Mouse (Mus musculus): ENCODE measurements around the gene Fut7.
A peak's percentile ranks its signal among the peaks of the same experiment; 100 is the strongest.
"Not testable (repeated sequence)": the region's sequence is repeated elsewhere in the genome, so short reads cannot be mapped to it uniquely, and the experiment has no call there.

The Fut7 gene

DNA sequence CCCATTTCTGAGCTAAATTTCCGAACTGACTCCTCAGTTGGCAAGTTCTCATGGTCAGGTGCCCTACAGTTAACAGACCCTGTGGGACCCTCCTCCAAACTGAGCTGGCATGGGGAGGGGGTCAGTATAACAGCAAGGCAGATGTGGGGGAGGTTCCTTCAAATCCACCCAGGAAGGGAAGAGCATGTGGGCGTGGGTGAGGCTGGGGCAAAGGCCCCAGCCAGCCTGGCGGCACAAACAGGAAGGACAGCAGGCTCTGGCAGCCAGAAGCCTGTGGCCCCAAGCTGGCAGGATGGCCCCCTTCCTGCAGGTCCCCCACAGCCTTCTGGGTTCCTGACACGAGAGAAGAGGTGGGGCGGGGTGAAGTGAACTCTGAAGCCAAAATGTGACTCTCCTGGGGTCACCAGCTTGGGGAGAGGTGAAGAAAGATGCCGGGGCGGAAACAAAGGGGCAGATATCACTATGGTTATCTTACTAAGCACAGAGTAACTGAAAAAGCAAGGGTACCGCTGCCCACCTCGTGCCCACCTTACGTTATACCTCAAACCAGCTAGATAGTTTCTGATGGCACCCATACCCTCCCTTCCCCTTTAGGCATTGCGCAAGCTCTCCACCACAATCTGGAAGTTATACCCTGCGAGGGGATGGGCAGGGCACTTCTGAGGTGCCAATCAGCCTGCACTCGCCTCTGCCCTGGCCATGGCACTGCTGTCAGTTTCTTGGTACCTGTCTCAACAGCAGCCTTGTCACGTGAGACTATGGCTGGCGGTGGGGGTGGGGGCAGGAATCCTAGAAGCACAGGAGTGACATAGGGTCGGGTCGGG lies at the start of gene Fut7:
Fut7 (plus strand) TSS at position 681 of the 824 bp plus-strand sequence.
- no peak for DNase-seq (ENCODE audit: low spot score)

DNA sequence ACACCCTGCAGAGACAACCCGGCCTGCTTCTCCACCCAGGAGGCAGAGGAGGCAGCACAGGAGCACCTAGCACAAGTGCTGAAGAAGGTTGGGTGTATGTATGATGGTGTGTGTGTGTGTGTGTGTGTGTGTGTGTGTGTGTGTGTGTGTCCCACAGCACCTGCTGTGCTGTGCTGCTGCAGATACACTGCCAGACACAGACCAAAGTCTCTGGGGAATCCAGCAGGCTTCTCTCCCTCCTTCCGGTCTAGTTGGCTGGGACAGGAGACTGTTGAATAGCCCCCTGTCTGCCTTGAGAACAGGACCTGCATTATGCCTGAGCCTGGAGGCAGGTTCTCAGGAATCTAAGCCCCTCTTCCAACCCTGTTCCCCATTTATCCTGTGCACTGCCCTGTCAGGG lies 49.6 kb upstream of the Fut7 start:
- no peak for DNase-seq (ENCODE audit: low spot score)

DNA sequence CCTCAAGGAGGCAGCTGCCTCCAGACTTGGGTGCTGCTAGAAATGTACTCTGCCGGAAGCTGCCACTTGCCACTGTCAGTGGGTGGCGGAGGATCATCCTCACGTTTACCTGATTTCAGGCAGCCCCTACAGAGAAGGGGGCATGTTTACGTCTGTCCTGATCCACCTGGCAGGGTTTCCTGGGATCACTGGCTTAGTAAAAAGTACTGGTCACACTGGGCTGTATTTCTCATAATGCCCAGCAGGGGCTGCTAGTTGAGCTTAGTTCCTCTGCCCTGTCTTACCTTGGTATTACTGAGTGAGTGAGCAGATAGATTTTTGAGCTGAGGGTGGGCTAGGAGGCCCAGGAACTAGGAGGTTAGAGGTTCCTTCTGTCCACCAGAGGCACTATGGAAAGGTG lies 46.5 kb upstream of the Fut7 start:
- peak; percentile 72 for DNase-seq (ENCODE audit: low spot score)

DNA sequence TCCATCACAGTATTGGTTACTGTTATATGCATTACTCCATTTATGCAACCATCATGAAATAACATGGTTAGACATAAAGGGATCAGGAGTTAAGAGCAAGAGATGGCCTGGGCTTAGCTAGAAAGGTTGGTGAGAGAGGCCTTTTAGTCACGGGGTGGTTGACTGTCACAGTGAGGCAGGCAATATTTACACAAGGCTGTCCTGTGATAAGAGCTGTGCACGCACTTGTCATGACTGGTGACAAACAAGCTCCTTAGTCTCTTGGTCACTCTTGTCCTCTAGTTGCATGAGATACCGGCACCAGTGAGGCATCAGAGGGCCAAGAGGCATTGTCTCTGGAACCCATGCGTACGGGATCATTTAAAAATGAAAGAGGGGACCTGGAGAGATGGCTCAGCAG lies 38.6 kb upstream of the Fut7 start:
- DNase-seq (ENCODE audit: low spot score) = no peak

DNA sequence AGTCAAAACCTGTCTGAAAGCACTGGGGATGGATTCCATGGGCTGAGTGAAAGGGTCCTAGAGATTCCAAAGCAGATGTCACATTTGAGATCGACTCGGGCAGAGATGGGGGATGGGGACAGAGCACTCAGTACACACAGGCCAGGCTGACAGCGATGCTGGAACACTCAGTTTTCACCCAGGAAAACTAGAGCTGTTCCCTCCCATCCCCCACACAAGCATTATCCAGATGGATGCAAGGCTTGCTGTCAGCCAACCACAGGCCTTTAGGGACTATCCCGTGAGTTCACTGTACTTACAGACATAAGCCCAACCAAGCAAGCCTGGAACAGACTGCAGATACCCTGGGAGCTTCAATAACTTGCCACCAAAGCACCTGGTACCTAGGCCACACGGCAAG lies 31.8 kb upstream of the Fut7 start:
- no peak for DNase-seq (ENCODE audit: low spot score)

DNA sequence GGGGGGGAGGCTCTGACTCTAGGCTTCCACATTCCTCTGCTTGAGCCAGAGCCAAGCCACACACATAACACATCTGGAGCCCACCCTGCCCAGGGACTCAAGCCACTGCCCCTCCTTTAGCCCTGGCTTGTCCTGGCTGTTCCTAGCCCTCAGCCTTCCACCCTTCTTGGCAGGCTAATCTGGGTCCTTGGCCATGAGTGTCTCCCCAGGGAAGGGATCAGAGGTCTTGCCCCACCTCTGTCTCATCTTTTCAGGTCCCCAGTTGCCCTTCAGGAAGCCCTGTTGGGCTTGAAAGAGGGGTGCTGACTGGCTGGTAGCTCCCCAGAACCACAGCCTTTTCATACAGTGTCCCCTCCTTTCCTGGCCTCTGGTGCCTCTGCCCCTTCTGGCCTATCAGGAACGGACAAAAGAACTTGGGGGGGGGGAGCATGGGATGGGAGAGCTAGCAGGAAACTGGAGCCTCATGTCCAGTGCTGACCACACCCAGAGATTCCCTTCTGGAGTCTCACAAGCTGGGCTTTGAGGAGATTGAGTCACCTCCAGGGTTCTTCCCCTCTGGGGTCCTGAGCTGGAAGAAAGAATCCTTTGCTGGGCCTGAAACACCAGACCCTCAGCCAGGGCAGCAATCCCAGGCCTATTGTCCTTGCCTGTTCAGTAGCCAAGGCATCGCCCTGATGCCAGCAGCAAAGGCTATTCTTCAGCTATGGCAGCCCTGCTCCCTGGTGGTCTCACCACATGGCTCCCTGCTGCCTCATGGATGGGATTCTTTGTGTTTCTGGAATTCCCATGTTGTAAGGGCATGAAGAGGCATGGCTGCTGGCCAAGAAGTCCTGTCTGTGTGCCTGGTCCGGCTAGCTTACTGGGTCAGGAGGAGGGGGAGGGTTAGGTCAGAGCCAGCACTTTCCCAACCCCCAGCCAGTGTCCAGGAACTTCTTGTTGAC lies 28.5 kb upstream of the Fut7 start:
- peak; percentile 66 for DNase-seq (ENCODE audit: low spot score)

DNA sequence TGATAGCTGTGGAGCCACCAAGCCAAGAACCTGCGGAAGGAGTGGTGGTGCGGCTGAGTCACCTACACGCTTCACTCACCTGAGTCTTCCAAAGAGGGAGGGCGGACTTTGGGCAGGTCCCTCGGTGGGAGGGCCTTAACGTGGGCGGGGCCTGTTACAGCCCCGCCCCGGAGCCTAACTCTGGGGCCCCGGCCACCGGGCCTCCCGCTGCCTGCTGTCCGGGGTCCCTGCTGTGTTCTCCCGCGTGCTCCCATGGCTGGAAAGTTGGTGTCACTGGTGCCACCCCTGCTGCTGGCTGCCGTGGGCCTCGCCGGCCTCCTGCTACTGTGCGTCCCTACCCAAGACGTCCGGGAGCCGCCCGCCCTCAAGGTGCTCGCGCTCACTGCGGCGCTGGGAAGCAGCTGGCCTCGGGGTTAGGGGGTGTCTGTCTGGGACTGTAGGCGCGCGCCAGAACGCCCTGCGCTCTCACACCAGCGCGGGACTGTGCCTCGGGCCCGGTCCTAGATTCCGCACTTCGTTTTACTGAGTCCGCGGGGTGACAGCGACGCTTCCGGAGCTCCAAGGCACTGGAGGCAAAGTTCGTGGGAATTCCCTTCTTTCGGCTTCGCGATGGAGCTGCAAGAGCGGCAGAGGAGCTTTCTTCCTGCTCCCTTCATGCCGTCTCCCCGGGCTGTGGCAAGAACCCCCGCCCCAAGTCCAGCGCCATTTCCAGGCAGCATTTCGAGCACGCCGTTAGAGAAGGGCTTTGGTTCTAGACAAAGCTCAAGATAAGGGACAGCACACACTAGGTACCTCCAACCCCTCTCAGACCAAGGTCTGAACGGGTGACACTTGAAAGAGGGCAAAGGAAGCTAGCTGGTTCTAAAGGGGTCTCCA lies 27.1 kb upstream of the Fut7 start, which contains the start of gene Entpd2:
Entpd2 (plus strand) TSS at position 154 of the 876 bp plus-strand sequence.
- peak; percentile 70 for DNase-seq (ENCODE audit: low spot score)

DNA sequence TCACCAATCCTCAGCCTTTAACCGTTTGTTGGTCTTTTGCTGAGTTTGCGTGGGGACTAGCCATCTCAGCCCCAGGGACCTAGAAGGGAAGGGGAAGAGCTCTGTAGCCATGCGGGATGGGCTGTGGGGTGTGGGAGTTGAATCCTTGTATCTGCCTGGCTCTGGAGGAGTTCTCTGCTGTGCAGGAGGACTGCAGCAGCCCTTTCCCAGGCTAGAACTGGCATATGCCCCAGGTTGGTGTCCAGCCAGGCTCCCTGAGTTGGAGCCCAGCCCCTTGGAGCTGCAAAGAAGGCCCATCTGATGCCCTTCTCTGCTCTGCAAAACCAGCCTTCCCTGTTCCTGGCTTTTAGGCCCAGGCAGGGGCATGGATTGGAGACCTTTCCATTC lies 26.5 kb upstream of the Fut7 start:
- peak; percentile 59 for DNase-seq (ENCODE audit: low spot score)

DNA sequence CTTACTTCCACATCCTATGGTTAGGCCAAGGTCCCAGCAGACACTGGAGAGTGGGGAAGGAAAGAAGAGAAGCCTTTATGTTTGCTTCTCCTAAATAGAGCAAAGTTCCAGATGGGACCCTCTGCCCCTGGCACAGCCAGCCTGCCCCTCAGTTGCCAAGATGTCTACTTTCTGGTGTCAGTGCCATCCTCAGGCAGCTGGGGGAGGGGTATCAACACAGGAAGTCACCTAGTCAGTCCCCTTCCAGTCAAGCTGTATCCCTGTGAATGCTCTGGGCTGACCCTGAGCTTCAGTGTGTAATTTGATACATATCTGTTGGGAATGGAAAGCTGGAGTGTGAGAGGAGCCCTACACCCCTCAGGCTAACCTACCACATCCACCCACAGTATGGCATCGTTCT lies 26.1 kb upstream of the Fut7 start:
- DNase-seq (ENCODE audit: low spot score) = no peak

DNA sequence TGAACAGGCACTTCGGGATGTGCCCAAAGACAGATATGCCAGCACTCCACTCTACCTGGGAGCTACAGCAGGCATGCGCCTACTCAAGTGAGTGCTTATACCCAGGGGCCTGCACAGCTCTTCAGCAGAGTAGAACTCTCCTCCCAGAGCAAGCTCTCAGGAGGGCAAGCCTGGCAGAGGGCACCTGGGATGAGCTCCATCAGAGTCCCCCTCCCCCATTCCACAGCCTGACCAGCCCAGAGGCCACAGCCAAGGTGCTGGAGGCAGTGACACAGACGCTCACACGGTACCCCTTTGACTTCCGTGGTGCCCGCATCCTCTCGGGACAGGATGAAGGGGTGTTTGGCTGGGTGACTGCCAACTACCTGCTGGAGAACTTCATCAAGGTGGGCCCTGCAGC lies 25.0 kb upstream of the Fut7 start:
- DNase-seq (ENCODE audit: low spot score) = no peak

DNA sequence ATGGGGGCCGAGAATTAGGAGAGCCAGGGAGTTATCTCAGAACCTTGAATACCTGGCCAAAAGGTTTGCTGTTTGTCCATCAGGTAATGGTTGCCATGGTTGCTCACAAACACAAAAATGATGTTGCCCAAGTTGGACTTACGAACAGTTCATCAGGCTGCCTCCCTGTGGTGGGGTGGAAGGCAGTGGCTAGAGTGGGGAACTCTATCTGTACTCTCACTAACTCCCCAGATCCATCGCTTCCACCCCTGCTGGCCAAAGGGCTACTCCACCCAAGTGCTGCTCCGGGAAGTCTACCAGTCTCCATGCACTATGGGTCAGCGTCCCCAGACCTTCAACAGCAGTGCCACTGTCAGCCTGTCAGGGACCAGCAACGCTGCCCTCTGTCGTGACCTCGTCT lies 24.0 kb upstream of the Fut7 start, which contains the start of gene Npdc1:
Npdc1 (plus strand) TSS at position 301 of the 400 bp plus-strand sequence.
- DNase-seq (ENCODE audit: low spot score) = no peak

DNA sequence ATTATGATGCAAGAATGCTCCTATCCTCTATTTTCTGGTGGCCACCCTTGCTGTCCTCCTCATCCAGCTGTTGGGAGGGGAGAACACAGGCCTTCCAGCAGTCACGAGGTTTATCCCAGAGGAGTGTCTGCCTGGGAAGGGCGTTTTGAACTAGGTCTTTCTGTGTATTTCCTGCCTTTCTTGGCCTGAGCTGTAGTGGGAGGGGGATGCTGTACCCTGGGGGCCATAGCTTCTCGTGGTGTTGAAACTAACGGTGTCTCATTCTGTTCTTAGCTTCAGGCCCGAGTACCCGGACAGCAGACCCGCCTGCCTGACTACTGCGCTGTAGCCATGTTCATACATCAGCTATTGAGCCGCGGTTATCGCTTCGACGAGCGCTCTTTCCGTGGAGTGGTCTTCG lies 22.8 kb upstream of the Fut7 start:
- DNase-seq (ENCODE audit: low spot score) = no peak

DNA sequence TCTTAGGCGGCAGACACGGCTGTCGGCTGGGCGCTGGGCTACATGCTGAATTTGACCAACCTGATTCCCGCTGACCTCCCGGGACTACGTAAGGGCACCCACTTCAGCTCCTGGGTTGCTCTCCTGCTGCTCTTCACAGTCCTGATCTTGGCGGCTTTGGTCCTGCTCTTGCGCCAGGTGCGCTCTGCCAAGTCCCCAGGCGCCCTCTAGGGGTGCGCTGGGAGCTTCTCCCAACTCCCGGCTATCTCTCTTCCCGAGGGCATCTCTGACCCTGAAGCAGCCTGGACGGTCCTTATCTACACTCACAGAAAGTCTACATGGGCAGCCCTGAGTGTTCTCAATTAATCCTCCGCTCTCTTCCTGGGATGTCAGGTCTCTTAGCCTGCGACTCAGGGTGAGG lies 22.3 kb upstream of the Fut7 start:
- peak; percentile 74 for DNase-seq (ENCODE audit: low spot score)

DNA sequence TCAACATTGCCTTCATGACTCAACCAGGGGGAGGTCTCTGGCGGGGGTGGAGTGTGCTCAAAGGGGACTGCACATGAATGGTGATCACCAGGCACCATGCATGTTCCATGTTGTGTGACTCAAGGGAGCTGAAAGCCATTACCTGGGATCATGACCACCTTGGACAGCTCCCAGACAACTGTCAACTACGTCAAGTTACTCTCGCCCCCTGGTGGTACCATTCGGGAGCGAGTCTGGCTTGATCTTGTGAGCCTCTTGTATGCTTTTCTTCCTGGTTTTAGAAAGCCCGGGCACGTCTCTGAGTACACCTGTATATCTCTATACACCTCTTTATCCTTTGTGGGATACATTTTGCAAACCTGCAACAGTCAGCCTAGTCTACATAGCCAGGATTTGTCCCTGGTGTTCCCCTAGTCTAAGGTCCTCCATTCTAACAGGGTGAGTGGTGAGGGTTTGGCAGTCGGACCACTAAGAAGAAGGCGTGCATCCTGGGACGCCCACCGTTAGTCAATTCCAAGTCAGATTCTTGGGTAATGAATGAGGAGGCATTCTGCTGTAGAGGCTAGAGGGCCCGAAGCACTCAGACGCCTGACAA lies 20.6 kb upstream of the Fut7 start:
- peak; percentile 89 for DNase-seq (ENCODE audit: low spot score)

DNA sequence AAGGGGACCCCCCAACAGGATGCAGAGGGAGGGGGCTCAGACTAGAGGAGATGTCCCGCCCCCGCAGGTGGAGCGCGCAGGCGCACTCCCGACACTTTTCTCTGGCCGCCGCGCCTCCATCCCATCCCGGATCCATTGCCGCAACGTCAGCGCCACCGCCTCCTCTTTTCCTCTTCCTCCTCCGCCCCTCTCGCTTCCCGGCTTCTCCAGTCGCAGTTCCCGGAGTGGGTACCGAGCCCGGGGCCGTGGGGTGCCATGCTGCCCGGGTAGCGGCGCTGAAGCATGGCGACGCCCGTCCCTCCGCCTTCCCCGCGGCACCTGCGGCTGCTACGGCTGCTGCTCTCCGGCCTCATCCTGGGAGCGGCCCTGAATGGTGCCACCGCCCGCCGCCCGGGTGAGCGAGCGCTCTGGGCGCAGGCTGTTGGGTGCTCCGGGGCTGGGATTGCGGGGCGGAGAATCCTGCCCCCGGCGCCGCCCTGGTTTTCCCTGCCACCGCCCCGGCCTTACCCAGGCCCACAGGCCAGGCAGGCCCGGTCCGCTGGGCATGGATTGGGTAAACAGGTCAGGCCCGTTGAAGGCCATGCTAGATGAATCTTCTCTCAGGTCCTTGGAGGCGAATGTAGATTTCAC lies 20.0 kb upstream of the Fut7 start:
- peak; percentile 73 for DNase-seq (ENCODE audit: low spot score)

DNA sequence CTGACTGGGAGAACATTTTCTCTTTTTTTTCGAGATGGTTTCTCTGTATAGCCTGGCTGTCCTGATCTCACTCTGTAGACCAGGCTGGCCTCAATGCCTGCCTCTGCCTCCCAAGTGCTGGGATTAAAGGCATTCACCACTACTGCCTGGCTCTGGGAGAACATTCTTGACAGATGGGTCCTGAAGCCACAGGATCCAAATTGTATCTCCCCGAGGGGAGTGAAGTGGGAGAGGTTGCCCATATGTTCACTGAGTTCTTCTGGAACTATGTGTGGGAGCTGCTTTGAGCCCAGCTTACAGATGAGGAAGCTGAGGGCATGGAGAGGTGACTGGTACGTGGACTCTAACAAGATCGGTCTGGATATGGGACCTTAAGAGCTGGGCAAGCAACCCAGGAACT lies 19.1 kb upstream of the Fut7 start:
- DNase-seq (ENCODE audit: low spot score) = no peak

DNA sequence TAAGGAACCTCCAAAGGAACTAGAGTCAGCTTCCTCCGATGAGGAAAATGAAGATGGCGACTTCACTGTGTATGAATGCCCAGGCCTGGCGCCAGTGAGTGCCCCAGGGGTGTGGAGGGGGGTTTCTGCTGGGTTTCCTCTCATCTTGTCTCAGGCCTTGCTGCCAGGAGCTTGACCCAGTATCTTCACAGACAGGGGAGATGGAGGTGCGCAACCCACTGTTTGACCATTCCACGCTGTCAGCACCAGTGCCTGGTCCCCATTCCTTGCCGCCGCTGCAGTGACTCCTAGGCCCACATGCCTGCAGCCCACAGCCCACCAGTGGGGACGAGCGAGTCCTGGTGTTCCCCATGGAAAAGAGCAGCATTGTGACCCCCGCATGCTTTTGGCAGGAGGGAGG lies 14.2 kb upstream of the Fut7 start:
- DNase-seq (ENCODE audit: low spot score) = peak; percentile 37

DNA sequence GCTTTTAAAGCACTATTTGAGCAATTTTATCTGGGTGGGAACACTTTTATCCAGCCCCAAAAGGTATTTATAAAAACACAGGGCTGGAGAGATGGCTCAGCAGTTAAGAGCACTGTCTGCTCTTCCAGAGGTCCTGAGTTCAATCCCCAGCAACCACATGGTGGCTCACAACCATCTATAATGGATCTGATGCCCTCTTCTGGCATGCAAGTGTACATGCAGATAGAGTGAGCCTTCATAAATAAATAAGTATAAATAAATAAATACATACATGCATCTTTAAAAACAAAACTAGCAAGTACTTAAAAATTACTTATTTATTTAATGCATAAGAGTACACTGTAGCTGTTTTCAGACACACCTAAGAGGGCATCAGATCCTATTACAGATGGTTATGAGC lies 9.6 kb upstream of the Fut7 start:
- DNase-seq (ENCODE audit: low spot score) = not testable (repeated sequence)

DNA sequence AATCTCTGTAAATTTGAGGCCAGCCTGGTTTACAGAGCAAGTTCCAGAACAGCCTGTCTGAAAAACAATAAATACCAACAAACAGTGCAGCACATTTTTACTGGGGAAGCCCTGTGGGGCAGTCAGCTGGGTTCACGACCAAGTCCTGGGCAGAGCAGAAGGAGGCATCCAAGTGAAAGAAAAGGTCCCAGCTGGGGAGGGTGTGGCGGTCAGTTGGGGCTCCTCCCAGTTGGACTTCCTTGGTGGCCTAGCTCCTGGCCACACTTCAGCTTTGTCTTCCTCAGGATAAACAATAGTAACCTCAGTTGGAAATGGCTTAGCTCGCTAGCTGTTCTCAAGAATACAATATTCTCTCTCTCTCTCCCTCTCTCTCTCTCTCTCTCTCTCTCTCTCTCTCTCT lies 5.6 kb upstream of the Fut7 start:
- DNase-seq (ENCODE audit: low spot score) = no peak

DNA sequence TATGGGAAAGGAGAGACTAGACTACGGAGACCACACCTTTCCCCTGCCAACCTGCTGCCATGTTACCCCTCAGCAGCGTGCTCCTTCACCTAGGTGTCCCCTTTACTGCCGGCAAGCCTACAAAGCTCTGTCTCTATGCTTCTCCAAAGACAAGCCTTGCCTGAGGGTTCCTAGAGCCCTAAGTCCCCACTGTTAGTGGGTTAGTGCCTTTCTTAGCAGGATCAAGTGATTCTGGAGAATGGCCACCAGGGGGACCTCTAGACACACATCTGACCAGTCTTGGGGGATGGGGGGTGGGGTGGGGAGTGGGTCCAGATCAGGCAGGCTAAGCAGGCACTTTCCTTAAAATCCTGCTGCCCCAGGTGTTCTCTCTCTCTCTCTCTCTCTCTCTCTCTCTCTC lies 1.2 kb upstream of the Fut7 start:
- DNase-seq (ENCODE audit: low spot score) = no peak

DNA sequence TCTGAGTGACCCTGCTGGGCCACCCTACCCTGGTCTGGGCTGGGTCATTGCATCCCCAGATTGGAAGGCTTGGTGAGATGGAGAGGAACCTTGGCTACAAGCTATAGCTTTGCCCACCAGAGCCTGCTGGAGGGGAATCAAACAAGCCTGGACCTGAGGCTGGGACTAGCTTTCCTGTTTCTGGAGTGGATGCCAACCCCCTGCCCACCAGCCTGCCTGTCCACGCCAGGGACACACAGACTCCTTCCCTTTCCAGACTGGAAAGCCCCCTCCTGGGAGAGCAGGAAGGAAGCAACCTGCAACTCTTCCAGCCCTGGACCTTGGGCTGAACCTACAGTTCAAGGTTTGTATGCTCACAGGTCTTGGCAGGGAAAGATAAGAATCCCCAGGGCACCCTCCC lies 559 bp downstream of the Fut7 start:
- no peak for DNase-seq (ENCODE audit: low spot score)

Data from testis, postnatal 10 days (tissue).